Mouse (Mus musculus) gastrocnemius, postnatal 36 days (tissue): Measurements from ENCODE around the gene Ctnna3. TPM values are rescaled to one million over a fixed set of nuclear protein-coding genes. Genes with fewer than 3 reads are reported as not detected.

ENCODE experiments used
- DNase-seq, 2 experiments: peaks; one replicate each; pipeline ENCODE4 v3.0.0; 2022
- intact Hi-C: fragments of 180-260 bp; cut with DNase I; formaldehyde crosslinking; loops from one replicate; pipeline ENCODE4 v1.15.1; 2025
- total RNA-seq, 2 experiments: library from RNA; stranded (reverse); gene quantifications; 2 replicates each; pipeline ENCODE4 v1.2.3; 2021

Ctnna3 gene
- total RNA-seq, 2 experiments from 2014 or later, result 17.1 to 18.3 TPM

DNA sequence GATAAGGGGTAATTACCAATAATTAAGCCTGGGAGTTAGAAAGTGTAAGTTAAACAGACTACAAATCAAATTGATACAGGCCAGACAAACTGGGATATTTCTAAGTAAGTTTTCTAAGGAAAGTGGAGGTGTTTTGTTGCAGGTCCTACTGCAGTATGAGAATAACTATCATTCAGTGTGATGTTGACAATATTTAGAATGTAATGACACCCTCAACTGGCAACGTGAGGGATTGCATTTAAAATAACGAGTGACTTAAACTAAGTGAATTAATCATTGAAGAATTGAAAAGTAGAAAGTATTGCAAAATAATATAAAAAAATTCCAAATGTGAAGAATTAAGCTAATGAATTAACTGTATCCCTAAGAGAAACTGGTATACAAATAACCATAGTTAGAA is 49.0 kb downstream of the Ctnna3 start:
- DNase-seq, result no peak
- intact Hi-C loops, result loop anchor here (5.0 kb wide), 1 partner anchor 52 kb away; no protein-coding TSS in a partner anchor

DNA sequence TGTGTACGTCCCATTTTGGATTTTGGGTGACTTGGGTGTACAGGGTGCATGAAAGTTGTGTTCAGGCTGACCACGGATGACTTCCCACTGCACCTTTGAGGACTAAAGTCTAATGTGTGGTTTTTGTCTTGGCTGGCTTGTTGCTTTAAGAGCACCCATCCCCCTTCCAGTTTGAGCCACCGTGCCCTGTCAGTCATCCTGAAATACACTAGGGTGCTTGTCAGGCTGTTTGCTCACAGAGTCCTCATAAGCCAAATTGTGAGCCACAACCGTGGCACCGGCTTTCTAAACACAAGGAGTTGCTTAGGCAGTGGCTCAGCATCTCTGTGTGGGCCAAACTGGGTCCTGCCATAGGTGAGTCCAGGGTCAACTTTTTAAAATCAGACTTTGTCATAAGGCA is 50.2 kb downstream of the Ctnna3 start:
- DNase-seq, result peak in 1 of 2 experiments; percentile 5
- intact Hi-C loops, result no loop called here

DNA sequence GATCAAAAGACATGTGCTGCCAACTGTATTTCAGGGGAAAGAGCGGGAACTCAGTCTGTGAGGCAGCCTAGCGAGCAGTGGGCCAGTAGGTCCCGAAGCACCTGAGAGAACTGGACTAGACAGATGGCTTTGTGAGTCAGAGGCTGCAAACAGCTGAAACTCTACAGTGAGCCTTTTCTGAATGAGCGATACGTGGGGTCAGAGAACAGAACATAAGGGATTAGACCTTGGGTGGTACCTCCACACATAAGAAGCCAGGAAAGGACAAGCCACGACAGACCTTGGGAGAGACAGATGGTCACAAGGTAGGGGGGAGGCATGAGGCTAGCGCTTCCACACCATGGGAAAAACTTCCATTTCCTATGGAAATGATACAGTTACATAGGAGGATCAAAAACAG is 58.4 kb downstream of the Ctnna3 start:
- no peak for DNase-seq
- intact Hi-C loops, result no loop called here

GRCm38 (mm10) chr10:63523956-63524355 is 94.1 kb downstream of the Ctnna3 start:
- intact Hi-C loops, result no loop called here
- no peak for DNase-seq

DNA sequence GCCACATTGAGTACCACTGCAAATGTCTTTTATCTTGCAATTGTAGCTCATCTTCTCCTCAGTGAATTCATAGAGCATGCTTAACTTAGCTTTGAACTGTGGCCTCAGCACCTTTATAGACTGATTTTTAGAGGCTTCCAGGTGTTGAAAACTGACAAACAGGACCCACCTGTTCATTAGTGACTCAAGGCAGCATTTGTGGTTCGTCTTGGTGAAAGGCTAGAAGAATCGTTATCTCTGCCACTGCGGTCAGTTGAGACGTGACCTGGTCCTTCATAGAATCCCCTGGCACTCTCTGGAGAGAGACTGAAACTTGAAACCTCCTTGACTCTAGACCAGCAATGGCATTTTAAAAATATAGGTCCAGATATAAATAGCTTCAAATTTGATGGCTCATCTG is 96.1 kb downstream of the Ctnna3 start:
- intact Hi-C loops, result no loop called here

GRCm38 (mm10) chr10:63532381-63532780 is 102.5 kb downstream of the Ctnna3 start:
- DNase-seq, result no peak
- intact Hi-C loops, result no loop called here

More for the DNA sequence above, 96.1 kb downstream of the Ctnna3 start:
- DNase-seq, result no peak

- intact Hi-C loops, result no loop called here
- no peak for DNase-seq
Observed at GRCm38 (mm10) chr10:63541754-63542153, 111.9 kb downstream of the Ctnna3 start.

DNA sequence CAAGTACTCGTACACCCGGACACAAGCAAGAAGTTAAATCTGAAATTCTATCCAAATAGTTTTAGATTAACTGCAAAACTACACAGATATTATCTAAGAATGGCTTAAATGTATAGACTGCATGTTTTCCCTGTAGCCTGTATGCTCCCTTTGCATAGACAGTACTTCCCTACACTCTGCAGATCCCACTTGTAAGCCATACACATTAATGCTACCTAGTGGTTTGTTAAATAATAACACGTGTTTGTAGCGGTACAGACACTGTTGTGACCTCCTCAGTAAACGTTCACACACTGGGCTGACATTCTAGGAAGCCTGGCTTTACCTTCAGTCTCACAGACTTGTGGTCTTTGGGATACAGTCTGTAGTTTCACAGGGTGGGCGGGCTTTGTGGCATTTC is 112.6 kb downstream of the Ctnna3 start:
- no peak for DNase-seq
- intact Hi-C loops, result no loop called here

- DNase-seq, result no peak
- intact Hi-C loops, result no loop called here
Observed at GRCm38 (mm10) chr10:63566691-63567090, 136.8 kb downstream of the Ctnna3 start.

- no peak for DNase-seq
- intact Hi-C loops, result loop anchor here (5.0 kb wide), 1 partner anchor 149 kb away; the partner anchor contains the start of gene Gm7075
Observed at GRCm38 (mm10) chr10:63571561-63571960, 141.7 kb downstream of the Ctnna3 start.

DNA sequence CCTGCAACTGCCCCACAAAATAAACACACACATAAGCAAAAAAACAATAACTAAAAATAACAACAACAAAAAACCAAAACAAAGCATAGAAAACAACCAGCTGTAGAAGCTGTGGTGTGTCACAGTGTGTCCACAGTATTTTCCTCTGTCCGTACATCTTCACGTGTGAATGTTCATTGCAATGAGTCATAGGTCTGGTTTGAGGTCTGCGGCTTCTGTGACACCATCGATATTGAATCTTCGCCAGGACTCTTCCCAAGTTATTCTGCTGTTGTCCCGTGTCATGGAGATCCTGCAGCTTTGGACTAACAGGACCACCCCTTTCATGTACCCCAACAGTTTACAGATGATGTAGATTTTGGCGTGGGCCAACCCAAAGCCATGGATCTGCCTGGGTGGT is 143.0 kb downstream of the Ctnna3 start:
- intact Hi-C loops, result loop anchor here (5.0 kb wide), 1 partner anchor 151 kb away; the partner anchor contains the start of gene Gm7075
- DNase-seq, result no peak

DNA sequence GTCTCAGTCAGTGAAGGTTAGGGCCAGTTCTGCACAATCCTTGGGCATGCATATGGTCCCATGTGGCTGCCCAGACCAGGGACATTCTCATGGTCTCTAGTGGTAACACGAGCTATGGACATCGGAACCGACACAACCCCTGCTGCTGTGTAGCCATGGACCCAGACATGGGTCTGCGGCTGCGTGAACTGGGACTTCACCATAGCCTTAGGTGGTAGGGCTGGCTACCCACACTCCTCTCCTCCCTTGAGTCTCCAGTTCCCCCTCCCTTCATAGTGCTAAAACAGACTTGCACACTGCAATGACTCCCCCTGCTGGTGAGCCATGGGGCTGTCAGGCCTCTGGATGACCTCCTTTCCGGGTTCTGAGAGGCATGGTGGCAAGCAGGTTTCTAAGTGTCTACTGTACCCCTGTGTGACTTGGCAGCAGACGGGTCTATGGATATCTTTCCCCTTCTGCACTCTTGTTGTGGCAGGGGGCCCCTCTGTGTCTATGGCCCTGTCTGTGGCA is 144.3 kb downstream of the Ctnna3 start:
- intact Hi-C loops, result loop anchor here (5.0 kb wide), 1 partner anchor 152 kb away; the partner anchor contains the start of gene Gm7075
- DNase-seq, result no peak

DNA sequence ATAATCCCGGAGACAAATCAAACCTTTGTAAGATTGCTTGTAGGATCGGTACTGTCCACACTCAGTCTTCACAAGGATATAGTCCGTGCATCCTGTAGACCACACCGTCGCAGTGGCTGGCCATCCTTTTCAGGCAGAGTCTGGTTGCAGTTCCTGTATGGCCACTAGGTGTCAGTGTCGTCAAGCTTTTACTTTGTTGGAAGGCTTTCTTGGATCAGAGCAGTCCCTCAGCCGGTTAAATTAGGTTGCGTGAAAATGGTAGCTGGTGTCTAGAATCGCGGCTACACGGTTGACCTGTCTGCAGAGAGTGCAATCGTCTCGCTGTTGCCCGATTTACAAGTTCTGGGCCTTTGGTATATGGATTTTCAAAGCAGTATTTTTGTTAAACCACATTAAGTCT is 152.7 kb downstream of the Ctnna3 start:
- intact Hi-C loops, result loop anchor here (10.0 kb wide), 1 partner anchor 492 kb away; no protein-coding TSS in a partner anchor
- peak; percentile 56 to 65 for DNase-seq

GRCm38 (mm10) chr10:63583798-63584374 is 154.0 kb downstream of the Ctnna3 start:
- intact Hi-C loops, result loop anchor here (2.0 to 10.0 kb wide), 2 partner anchors 109 to 491 kb away; no protein-coding TSS in a partner anchor
- no peak for DNase-seq

GRCm38 (mm10) chr10:63599417-63599816 is 169.5 kb downstream of the Ctnna3 start:
- intact Hi-C loops, result no loop called here
- no peak for DNase-seq

GRCm38 (mm10) chr10:63601206-63601605 is 171.3 kb downstream of the Ctnna3 start:
- no peak for DNase-seq
- intact Hi-C loops, result no loop called here

GRCm38 (mm10) chr10:63628546-63628945 is 198.6 kb downstream of the Ctnna3 start:
- intact Hi-C loops, result no loop called here
- no peak for DNase-seq

GRCm38 (mm10) chr10:63633915-63634314 is 204.0 kb downstream of the Ctnna3 start:
- intact Hi-C loops, result no loop called here
- DNase-seq, result no peak

GRCm38 (mm10) chr10:63637987-63638386 is 208.1 kb downstream of the Ctnna3 start:
- intact Hi-C loops, result no loop called here
- DNase-seq, result no peak

DNA sequence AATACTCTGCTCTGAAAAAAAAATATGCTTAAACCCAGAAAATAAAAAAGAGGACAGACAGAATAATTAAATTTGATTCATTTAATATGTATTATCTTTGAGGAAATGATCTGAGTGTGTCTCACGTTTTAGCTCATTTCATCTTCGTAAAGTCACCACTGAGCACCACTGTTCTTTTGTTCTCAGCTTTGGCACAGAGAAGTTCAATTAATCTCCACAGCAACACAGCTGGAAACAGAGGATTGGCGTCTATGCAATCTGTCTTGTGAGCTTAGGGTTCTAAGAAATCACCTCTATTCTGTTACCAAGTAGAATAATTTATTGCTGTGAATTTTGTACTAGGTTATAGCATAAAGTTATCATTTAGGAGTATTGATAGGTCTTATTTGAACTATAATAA is 217.4 kb downstream of the Ctnna3 start:
- DNase-seq, result no peak
- intact Hi-C loops, result no loop called here

GRCm38 (mm10) chr10:63650307-63650706 is 220.4 kb downstream of the Ctnna3 start:
- no peak for DNase-seq
- intact Hi-C loops, result no loop called here

- no peak for DNase-seq
- intact Hi-C loops, result no loop called here
Observed at GRCm38 (mm10) chr10:63652887-63653286, 223.0 kb downstream of the Ctnna3 start.
